Mouse (Mus musculus) urinary bladder, postnatal 25 days (tissue): ENCODE measurements at regions not wholly inside any gene's neighbourhood (a gene's known extent, or its start where the extent isn't known, plus 50 kb on each side); places are given as distances from the start of the nearest gene placed in this dataset.

Experiments
- DNase-seq: peaks from one replicate; pipeline ENCODE4 v3.0.0; 2022; ENCODE audit warnings: low spot score

DNA sequence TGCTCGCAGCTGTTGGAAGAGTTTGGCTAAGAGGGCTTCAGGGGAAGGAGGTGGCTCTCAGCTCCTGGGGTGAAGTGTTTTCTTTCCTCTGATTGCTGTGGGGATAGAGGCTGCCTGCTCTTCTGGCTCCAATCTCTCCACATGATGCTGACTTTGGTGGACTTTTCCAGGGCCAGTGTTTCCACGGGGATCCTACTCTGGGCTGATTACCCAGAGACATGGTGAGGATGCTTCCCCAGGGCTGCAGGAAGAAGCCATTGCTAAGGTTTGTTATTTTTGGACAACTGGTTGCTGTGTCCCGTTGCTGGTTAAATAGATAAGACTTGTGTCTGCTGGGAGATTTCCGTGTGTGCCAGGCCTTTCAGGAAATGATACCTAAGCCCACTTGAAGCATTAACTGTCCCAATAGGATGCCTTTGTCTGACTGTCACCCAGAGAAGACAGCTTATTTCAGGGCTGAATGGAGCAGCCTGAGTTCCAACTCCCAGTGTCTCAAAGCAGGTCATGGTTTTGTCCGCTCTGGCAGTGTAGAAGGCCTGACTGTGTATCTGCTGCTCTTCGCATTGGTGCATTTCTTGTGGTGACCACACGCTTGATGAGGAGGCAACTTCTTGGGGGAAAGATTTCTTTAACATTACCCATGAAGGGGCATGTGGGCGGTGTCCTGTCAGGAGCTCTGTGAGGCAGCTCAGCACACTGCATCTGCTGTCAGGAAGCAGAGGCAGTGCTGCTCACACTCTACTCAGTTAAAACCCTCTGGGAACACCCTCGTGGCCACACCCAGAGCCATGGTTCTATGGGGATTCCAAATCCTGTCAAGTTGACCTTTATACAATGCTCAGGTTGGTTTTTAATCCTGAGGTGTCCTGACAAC lies 228.3 kb upstream of the Gadl1 start:
- no peak for DNase-seq

DNA sequence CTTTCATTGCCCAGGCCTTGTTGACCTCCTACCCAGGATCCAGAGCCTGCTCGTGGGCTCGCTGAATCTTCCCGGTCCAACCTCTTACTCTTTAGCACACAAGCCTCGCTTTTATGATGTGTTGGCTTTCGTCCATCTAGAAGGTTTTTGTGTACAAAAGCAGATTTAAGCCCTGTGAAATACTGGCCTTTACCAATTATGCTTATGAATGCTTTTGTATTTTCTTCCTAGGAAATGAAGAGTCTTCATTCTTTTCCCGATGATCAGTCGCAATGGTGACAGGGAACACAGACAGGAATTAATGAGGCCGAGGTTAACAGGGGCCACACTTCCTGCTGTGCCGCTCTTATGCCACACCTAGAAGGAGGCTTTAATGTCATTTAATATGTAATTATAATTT lies 227.4 kb upstream of the Gadl1 start:
- DNase-seq, result no peak

- DNase-seq, result no peak
Measured at GRCm38 (mm10) chr9:115683951-115684350, 225.3 kb upstream of the Gadl1 start.

DNA sequence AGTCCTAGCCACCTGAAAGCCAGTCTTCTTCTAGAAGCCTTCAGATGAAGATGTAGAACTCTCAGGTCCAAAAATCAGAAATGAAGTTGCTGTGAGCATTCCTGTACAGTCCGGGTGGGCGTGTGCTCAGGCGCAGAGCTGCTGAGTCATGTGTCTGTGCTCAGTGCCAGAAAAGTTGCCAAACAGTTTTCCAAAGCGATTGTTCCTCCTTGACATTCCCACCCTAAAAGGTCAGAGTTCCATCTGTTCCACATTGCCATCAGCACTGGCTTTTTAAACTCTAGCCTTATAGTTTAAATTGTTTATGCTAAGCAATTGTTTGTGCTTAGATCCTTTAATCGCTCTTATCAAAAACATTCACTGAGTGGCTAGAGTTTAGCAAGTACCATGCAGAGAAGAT lies 222.7 kb upstream of the Gadl1 start:
- DNase-seq, result no peak

GRCm38 (mm10) chr9:115692837-115693236 lies 216.4 kb upstream of the Gadl1 start:
- DNase-seq, result no peak

- no peak for DNase-seq
Measured at GRCm38 (mm10) chr9:115703791-115704190, 205.5 kb upstream of the Gadl1 start.

DNA sequence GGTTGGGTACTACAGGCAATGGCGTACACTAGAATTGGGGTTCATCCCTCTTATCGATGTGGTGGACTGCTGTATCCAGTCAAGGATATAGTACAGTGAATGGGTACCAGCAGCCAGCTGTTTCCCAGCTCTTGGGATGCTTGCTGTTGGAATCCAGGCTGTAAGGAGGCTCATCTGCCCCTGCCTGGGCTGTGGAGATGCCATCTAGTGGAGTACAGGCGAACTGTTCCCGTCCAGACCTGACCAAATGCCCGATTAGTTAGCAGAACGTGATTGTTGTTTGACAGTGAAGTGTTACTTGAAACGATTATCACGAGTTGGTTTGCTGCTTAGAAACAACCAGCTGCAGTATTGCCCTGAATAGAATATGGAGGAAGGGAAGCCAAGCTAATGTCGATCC lies 205.0 kb upstream of the Gadl1 start:
- DNase-seq, result peak; percentile 42

- no peak for DNase-seq
Measured at GRCm38 (mm10) chr9:115705761-115706160, 203.5 kb upstream of the Gadl1 start.

- no peak for DNase-seq
Measured at GRCm38 (mm10) chr9:115708199-115708934, 200.9 kb upstream of the Gadl1 start.

DNA sequence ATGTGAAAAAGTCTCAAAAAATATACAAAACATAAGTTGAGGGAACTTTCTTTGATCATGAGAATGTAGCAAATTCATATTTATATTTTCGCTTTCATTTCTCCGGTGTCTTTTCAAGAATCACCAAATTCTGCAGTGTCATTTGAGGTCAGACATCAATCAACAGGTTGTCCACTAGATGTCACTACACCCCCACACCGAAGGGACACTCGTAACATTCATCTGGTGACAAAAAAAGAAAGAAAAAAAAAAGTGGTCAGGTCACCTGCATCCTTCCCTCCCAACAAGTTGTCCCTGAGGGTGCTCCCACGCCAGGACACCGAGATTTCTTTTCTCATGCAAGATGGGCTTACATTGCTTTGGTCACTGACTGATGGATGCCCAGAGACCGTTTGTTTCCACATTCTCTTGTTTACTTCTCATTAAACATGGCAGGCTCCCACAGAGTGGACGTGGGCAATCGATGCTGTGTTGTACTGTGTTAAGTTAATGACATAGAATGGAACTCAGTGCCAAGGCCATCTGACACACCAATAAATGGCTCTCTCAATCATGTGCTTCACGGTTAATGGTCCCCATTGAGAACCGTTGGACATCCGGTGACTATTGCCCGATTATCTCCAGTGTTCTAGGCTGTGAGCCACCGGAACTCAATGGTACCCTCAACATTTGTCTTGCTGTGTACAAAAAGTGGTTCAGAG lies 199.1 kb upstream of the Gadl1 start:
- DNase-seq, result peak; percentile 13

- no peak for DNase-seq
Measured at GRCm38 (mm10) chr9:115720306-115720705, 188.9 kb upstream of the Gadl1 start.

DNA sequence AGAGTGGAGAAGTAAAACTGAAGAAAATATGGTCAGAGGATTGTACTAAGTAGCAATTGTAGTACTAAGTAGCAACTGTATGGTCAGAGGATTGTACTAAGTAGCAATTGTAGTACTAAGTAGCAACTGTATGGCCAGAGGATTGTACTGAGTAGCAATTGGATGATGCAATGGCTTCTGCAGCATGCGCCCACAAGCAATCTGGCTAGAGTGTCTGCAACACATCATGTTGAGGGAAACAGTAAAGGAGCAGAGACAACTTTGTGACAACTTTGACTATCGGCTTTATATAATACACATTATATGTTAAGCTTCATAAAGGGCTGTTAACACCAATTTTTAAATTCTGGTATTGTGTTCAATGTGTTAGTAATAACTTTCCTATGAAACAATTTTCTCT lies 188.4 kb upstream of the Gadl1 start:
- no peak for DNase-seq

DNA sequence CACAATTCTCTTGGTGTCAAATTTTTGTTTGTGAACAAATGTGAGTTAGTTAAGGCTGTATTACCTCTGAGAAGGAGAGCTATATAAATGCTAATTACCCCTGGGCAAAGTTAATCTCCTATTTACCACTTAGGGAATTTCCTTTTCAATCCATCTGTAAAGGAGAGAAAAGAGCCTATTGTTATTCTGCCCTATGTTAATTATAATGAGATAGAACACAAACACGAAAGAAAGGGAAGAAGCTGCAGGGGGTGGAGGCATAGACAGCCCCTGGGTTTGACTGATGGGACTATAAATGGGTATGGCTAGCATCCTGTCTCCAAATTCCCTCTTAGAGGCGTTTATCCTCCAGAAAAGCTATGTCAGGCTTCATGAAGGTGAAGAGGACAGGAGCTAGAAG lies 185.2 kb upstream of the Gadl1 start:
- DNase-seq, result no peak

DNA sequence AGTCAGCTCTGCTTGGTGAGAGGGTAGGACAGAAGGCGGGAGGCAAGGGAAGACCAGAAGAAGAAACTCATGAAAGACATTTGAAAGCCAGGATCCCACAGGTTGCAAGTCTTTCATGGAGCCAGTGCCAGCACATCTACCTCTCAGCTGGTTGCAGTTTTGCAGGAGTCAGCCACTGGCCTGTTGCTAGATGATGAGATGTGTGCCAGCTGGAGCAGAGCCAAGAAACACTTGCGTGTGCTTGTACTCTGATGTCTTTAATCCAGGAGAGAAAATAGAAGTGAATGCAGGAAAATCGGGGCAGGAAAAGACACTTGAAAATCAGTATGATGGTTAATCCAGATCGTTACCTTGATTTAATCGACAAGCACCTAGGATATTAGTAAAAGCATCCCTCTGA lies 181.9 kb upstream of the Gadl1 start:
- no peak for DNase-seq

- DNase-seq, result no peak
Measured at GRCm38 (mm10) chr9:115731557-115731956, 177.7 kb upstream of the Gadl1 start.

DNA sequence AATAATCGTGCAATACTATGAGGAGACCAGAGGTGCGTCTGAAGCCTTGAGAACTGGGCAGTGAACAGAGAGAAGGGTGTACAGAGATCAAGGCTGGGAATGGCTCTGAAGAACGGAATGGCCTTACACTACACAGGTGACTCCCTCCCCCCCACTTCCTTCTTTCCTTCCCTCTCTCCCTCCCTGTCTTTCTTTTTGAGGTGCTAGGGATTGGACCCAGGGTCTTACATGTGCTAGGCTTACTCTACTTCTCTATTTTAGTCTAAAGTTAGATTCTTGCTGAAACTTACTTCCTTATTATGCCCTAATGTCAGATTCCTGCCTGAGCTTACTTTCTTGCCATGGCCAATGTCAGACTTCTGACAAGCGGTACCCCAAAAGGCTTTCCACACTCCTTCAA lies 176.2 kb upstream of the Gadl1 start:
- DNase-seq, result no peak

- DNase-seq, result no peak
Measured at GRCm38 (mm10) chr9:115739984-115740383, 169.3 kb upstream of the Gadl1 start.

GRCm38 (mm10) chr9:115746436-115746835 lies 162.8 kb upstream of the Gadl1 start:
- no peak for DNase-seq

DNA sequence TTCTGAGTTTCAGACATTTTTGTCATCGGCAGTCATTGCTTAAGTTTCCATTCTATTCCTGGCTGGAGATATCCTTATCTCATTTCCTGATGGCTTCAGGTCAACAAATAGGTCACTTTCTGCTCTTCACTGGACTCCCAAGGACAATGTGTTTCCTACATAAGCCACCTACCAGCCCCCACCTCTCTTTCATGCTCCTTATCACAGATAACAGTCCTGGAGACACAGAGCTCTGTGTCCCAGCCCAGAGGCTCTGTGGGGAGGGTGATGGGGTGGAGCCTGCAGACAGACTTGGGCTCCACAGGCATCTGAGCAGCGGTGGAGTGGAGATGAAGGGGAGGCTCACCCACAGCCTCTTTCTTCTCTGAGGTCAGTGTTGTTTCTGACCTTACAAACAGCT lies 148.8 kb upstream of the Gadl1 start:
- no peak for DNase-seq

DNA sequence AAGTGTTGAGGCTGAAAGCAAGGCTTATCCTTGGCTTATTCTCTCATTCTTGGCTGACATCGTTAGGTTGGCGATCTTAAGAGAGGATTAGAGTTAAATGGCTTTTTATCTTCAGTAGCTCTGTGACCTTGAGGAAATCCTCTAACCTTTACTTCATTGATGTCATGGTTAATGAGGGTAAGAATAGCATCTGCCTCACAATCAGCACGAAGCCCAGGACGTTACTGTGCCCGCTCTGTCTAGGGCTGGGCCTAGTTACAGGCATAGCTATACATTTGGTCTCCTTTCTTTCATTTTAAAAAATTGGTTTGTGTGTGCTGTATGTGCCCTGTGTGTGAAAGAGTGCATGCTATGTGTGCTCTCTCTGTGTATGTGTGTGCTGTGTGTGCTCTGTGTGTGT lies 145.1 kb upstream of the Gadl1 start:
- DNase-seq, result no peak

DNA sequence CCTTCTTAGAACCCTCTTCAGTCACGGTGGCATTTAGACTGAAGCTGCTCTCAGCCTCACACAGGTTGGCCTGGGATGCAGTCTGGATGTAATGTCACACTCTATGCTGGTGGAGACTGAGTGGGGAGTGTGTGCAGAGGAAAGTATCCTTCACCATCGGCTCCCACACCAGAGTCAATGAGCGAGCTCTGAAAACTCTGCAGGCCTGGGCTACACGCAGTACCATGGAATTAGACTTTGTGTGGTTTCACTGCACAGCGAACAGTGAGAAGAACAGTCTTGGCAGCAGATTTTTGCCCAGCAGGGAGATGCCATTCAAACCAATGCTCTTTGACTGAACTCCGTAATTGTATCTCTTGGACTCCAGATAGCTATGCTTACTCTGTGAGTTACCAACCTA lies 142.8 kb upstream of the Gadl1 start:
- DNase-seq, result no peak

- no peak for DNase-seq
Measured at GRCm38 (mm10) chr9:115775112-115775511, 134.1 kb upstream of the Gadl1 start.

DNA sequence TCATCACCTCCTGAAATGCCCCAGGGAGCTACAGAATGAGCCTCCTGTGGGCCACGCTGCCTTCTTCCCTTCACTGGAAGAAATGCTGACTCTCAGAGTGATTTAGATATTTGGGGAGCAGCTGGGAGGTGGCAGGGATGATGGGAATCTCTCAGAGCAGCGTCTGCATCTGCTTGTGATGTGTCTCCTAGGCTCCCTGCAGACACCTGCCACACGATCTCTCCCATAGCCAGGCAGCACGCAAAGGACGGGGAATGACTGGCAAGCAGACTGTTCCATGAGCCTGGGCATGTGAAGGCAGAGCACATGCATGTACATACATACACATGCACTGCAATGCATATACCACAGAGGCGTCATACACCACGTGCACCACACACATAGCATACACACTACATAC lies 133.4 kb upstream of the Gadl1 start:
- DNase-seq, result no peak
